Mouse (Mus musculus) lung, adult 2 months (tissue): ENCODE data around the gene Pml. TPM values are rescaled to one million over a fixed set of nuclear protein-coding genes. Genes with fewer than 3 reads are reported as not detected.
A peak's percentile ranks its signal among the peaks of the same experiment; 100 is the strongest.

Experiments
- DNase-seq: peaks from one replicate; pipeline ENCODE4 v3.0.0; 2022
- H3K4me1 ChIP-seq: fragments of 200-500 bp; 2 replicates; pipeline ENCODE4 v1.6.1; 2011; ENCODE audit warnings: low read length; ENCODE audit not compliant: control insufficient read depth, insufficient read depth
- H3K4me3 ChIP-seq: fragments of 200-500 bp; replicated peaks from 2 replicates; pipeline ENCODE3; 2011; ENCODE audit warnings: low read depth, mild to moderate bottlenecking, control low read depth, low read length; ENCODE audit errors: extremely low read depth
- CTCF ChIP-seq: fragments of 200-500 bp; IDR thresholded peaks from 2 replicates; pipeline ENCODE4 v1.5.1; 2011; ENCODE audit warnings: mild to moderate bottlenecking, low read length, control low read depth; ENCODE audit not compliant: insufficient read depth
- POLR2A ChIP-seq: fragments of 200-500 bp; IDR thresholded peaks from 2 replicates; pipeline ENCODE4 v1.6.1; 2011; ENCODE audit warnings: low read depth, mild to moderate bottlenecking, control low read depth, low read length, borderline replicate concordance; ENCODE audit errors: extremely low read depth
- WGBS: fragments of 180-500 bp; shearing (Covaris S2); methylation state at CpG from one replicate; pipeline ENCODE4 v1.1.7; 2018; 5-methylcytosine and 5-hydroxymethylcytosine counted together
- polyA plus RNA-seq: library from polyadenylated mRNA; depleted of rRNA; stranded (reverse); fragments of >200 nt; gene quantifications from 2 replicates; pipeline ENCODE4 v1.2.3, GENCODE M21; 2012

Pml gene
- polyA plus RNA-seq, 1 experiment = 29.6 TPM

DNA sequence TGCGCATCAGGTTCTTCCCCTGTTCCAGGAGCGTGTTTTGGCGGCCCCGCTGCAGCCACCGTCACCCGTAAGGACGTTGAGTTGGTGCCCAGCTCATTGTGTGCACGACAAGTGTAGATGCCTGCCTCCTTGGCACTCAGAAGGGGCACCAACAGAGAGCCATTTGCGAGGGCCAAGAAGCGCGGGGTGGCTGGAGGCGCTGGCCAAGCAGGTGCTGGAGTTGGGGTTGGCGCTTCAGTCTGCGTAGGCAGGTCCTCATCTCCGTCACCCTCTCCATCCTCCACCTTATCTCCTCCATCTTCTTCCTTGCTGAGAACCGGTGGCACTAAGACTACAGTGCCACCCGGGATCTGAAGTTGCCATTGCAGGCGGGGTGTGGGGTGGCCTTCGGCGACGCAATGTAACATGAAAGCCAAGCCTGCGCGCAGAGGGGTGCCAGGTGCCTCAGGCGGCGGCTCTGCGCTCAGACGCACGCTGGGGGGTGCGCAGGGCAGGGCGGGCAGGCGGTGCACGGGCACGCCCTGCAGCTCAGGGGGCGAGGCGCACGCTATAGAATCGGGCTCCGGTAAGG is 50.7 kb downstream of the Pml start:
- Histone ChIP-seq H3K4me3 (no peak overlapping the region), H3K4me1 (peaks cover 2% of the 10 kb centered on the region; the same call in 1 of the 2 replicates)
- DNase-seq = no peak
- TF ChIP-seq POLR2A (no peak), CTCF (no peak)
- WGBS = 5% methylated on average over 38 of the region's 38 CpGs

DNA sequence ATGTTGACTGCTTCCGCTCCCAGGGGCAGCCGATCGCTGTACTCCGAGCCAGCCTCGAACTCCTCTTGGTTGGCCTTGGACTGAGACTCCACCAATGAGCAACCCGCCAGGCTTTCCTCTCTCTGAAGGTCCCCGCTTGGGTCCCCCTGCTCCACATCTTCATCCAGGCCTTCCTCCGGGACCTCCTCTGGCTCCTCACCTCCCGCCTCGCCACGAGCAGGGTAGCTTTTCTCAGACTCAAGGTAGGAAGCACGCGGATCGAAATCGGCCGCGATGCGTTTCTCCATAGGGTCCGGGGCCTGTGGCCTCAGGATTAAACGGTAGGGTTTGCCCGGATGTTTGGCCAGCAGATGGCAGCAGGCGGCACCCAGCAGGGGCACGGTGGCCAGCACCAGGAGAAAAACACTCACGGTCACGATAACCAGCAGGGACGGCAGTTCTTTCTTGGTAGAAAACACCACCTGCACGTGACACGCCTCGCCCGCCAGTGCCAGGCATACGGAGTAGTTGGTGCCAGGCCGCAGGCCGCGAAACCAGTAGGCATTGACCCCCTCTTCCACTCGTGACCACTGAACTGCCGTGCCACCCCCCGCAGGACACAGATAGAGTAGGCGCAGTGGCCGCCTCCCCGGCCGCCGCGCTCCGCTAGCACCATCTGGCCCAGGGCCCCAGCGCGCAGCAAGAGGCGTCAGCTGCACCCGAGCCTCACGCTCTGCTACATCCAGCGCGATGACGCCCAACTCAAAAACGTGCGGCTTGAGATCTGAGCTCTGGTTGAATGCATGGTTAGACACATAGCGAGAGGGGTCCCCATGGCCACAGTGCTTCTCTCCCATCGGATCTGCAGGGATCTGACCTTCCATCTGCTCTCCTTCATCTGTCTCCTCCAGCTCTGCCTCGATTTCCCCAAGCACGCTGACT is 51.5 kb downstream of the Pml start:
- WGBS = 2% methylated on average over 58 of the region's 58 CpGs
- peak; percentile 47 for DNase-seq
- TF ChIP-seq POLR2A (no peak), CTCF (peak; percentile 46)
- no peaks in the 10 kb centered on the region; the same call in 1 of the 2 replicates for H3K4me1 ChIP-seq
- no peak overlapping the region for H3K4me3 ChIP-seq

DNA sequence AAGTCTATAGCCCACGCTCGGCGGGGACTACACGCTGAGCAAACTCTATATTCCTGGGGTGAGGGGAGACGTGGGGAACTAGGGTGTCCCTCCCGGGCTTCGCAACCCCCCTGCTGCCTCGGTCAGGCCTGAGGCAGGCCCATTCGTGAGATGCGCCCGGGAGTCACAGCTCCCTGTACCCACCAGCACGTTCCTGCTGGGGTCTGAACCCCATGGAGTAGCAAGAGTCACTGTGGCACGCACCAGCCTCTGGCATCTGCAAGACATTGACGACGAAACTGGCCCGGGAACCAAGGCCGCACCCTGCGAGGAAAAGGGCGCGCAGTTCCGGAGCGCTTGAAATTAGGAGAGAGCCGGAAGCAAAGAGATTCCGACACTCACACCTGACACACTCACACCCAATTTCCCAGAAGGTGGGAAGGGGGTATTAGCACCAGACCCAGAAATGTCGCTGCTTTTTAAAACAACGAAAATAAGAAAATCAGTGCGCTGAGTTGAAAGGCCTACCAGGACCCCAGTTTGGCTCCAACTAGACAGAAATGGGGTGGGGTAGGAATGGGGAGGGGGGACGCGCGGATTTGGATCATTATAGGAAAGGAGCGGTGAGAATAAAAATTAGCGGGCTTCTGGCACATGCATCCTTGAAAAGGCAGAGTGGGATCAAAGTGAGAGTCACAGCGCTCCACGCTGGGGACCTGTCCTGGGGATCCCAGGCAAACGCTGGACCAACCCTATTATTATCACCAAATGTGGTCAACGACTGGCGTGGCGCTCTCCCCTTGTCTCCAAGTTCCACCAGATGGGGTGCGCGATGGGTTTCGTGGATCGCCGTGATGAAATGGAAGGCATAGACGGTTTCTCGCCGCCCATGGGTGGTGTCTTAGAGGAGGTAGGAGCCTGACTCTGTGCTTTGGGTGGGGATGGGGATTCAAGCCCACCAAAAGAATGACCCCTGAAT is 52.7 kb downstream of the Pml start:
- WGBS = 9% methylated on average over 46 of the region's 46 CpGs
- DNase-seq = no peak
- TF ChIP-seq CTCF (no peak), POLR2A (no peak)
- Histone ChIP-seq H3K4me3 (no peak overlapping the region), H3K4me1 (no peaks in the 10 kb centered on the region; the same call in 1 of the 2 replicates)

DNA sequence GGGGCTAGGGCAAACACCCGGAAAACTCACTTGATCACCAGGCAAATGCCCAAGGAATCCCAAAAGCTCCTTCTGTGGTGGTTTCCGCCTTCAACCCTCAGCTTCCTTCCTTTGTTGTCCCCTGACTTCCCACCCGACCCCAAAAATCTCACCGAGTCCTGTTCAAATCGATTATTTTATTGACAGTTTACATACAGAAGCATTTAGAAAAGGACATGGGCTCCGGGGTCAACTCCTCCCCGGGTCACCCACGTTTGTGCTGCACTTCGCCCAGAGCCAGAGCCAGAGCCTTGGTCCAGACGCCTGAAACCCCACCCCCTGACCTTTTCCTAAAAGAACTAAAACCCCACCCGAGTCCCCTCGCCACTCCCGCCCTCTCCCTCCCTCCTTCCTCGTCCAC is 53.4 kb downstream of the Pml start:
- Histone ChIP-seq H3K4me3 (no peak overlapping the region), H3K4me1 (no peaks in the 10 kb centered on the region; the same call in 1 of the 2 replicates)
- 6% methylated on average over 14 of the region's 14 CpGs for WGBS
- TF ChIP-seq POLR2A (no peak), CTCF (no peak)
- no peak for DNase-seq

DNA sequence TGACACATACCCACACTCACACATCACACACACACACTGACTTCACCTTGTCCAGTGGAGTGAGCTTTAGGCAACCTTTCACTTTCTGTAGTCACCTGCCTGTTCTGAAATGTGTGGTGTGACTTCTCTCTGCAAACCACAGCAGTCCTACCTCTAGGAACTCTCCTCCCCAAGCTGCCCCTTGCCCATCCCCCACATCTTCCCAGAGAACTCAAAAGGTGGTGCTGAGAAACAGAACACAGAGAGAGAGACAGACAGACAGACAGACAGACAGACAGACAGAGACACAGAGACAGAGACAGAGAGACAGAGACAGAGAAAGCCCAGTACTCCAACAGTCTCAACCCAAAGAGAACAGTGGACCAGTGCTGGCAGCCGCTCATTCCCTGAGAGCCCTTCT is 53.9 kb downstream of the Pml start:
- H3K4me3 ChIP-seq = no peak overlapping the region
- WGBS = 44% methylated on average over 1 of the region's 1 CpGs
- no peaks in the 10 kb centered on the region; the same call in 1 of the 2 replicates for H3K4me1 ChIP-seq
- TF ChIP-seq CTCF (no peak), POLR2A (no peak)
- no peak for DNase-seq

DNA sequence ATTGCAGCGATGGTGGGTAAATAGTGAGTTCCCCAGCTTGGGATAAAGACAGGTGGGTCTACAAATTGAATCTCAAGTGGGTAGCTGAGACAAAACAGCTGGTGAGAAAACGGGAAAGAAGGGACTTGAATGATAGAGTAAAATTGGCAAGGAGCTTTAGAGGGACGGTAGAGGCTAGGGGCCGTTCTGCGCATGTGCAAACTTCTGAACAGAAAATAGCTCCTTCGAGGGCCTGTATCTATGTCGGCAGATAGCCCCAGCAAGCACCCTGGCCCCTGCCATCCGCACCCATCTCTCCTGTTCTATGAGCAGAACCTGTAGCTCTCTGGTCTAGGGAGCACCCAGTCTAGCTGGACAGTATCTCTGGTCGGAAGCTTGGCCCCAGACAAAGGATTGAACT is 55.4 kb downstream of the Pml start:
- WGBS = 71% methylated on average over 9 of the region's 9 CpGs
- Histone ChIP-seq H3K4me3 (no peak overlapping the region), H3K4me1 (no peaks in the 10 kb centered on the region; the same call in 1 of the 2 replicates)
- DNase-seq = no peak
- no peak for TF ChIP-seq CTCF
- TF ChIP-seq POLR2A = no peak

DNA sequence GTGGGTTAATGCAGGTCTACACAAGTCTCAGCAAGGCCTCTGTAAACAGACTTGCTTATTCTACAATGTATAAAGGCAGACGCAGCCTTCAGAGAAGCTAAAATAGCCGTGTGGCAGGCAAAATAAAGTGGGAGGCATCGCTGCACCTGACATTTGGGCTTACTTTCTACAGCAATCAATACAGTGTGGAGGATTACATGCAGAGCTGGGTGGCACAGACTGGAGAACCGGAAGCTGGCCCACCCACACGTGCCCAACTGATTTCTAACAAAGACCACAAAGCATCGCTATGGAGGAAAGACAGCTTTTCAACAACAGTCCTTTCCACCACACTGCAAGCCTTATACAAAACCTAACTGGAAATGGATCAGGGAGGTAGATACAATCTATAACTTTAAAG is 65.1 kb downstream of the Pml start:
- Histone ChIP-seq H3K4me3 (no peak overlapping the region), H3K4me1 (no peaks in the 10 kb centered on the region)
- no peak for DNase-seq
- TF ChIP-seq POLR2A = no peak
- no peak for TF ChIP-seq CTCF
- 70% methylated on average over 6 of the region's 6 CpGs for WGBS

DNA sequence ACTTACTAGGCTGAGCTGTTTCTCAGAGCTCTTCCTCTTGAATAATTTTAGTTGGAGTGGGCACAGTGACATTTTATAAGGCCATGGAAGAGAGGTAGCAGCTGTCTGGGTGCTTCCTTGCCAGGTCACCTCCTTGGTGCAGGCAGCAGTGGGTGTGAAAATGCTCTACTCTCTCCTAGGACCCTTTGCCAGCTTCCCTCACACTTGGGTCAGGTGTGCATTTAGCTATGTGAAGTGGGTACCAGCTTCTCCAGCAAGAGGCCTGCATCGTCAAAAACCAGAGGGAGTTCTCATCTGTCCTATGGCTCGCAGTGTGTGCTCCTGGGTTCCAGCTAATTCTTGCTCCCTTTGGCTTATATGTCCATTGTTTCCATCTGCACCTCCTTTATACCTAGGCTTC is 70.2 kb downstream of the Pml start:
- TF ChIP-seq CTCF = no peak
- no peak for TF ChIP-seq POLR2A
- WGBS = 90% methylated on average over 2 of the region's 2 CpGs
- Histone ChIP-seq H3K4me3 (no peak overlapping the region), H3K4me1 (no peaks in the 10 kb centered on the region)
- DNase-seq = no peak

DNA sequence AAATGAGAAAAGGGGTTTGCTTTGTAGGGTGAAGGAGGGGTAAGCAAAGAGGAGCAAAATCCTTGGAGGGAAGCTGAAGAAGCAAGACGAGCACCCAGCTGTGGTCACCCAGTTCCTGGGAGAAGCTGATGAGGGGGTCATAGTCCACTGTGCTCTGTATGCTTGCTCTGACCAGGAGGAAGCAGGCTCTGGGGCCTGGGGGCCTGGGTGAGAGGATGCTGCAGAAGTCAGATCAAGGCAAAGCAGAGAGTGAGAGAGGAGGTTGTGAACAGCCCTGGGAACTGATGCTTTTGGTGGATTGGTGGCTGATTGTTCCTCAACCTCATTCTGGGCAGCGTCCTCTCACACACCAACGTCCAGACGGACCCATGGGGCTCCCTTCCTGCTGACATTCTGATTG is 72.4 kb downstream of the Pml start:
- H3K4me3 ChIP-seq = no peak overlapping the region
- WGBS = 82% methylated on average over 4 of the region's 4 CpGs
- TF ChIP-seq POLR2A (no peak), CTCF (no peak)
- no peak for DNase-seq
- no peaks in the 10 kb centered on the region for H3K4me1 ChIP-seq
